Mouse (Mus musculus): ENCODE data around the gene Mbd4. TPM values are rescaled to one million over a fixed set of nuclear protein-coding genes. Genes with fewer than 3 reads are reported as not detected.

Mbd4 gene
- polyA plus RNA-seq, 1 experiment from 2014 or later: 4.1 TPM

DNA sequence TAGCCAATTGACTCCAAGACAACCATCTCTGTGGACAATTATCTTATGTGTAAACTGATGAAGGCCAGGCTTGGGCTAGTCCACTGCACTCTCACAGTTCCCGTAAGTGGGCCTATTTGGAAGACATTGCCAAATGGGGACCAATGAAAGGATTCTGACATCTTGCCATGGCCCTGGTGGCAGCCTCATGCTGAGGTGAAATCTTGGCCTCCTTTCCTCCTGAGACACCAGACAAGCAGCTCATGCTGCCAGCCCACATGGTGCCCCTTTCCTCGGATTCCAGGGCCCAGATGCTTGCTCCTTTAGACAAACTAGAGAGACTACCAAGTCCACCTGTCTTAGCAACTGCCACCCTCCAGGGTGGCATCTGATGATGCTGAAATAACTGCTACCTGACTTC lies 35.0 kb downstream of the Mbd4 start:
- H3K36me3 ChIP-seq (ENCODE audit: control insufficient read depth, insufficient read depth, low read length): no peaks in the 10 kb centered on the region
- H3K4me1 ChIP-seq (replicated peaks; ENCODE audit: control insufficient read depth, insufficient read depth): no peaks in the 10 kb centered on the region
- 73% methylated on average over 2 of the region's 2 CpGs for WGBS
- no peak for ATAC-seq (ENCODE audit: low FRiP score, low TSS enrichment)
- H3K9ac ChIP-seq (ENCODE audit: low read length): no peak overlapping the region
- H3K27me3 ChIP-seq (ENCODE audit: control insufficient read depth, insufficient read depth, low read length): no peaks in the 10 kb centered on the region
- TF ChIP-seq EP300 (optimal IDR thresholded peaks at IDR 0.05) (no peak), CTCF (IDR thresholded peaks at IDR 0.05; ENCODE audit: low read depth) (no peak)
- no peak overlapping the region for H3K4me2 ChIP-seq (replicated peaks; ENCODE audit: low read depth)
- H3K4me3 ChIP-seq (ENCODE audit: low read depth, low read length): no peak overlapping the region
- no peak overlapping the region for H3K27ac ChIP-seq (replicated peaks)
- no peaks in the 10 kb centered on the region for H3K9me3 ChIP-seq (ENCODE audit: control insufficient read depth, low read length)
- no peak for DNase-seq (ENCODE audit: low spot score)

DNA sequence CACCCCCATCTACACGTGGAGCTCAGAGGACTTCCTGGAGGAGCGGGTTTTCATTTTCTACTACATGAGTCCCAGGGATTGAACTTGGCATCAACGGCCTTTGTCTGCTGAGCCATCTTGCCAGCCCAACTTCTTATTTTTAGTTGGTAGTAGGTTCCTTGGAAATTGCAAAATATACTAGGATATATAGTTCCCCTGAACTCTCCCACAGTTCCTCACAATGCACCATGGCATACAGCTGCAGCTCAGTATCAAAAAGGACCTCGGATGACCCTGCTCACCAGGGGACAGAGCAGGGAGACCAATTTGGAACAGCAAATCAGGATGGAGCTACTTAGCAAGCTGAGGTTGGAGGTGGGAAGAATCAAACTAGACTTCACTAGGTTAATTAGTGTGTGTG lies 38.1 kb downstream of the Mbd4 start:
- H3K27me3 ChIP-seq (ENCODE audit: control insufficient read depth, insufficient read depth, low read length): no peaks in the 10 kb centered on the region
- ATAC-seq (ENCODE audit: low FRiP score, low TSS enrichment): no peak
- no peaks in the 10 kb centered on the region for H3K4me1 ChIP-seq (replicated peaks; ENCODE audit: control insufficient read depth, insufficient read depth)
- no peak overlapping the region for H3K4me2 ChIP-seq (replicated peaks; ENCODE audit: low read depth)
- TF ChIP-seq EP300 (optimal IDR thresholded peaks at IDR 0.05): no peak
- DNase-seq (ENCODE audit: low spot score): no peak
- H3K9me3 ChIP-seq (ENCODE audit: control insufficient read depth, low read length): no peaks in the 10 kb centered on the region
- H3K36me3 ChIP-seq (ENCODE audit: control insufficient read depth, insufficient read depth, low read length): no peaks in the 10 kb centered on the region
- no peak overlapping the region for H3K4me3 ChIP-seq (ENCODE audit: low read depth, low read length)
- H3K27ac ChIP-seq (replicated peaks): no peak overlapping the region
- WGBS: 69% methylated on average over 4 of the region's 4 CpGs
- no peak overlapping the region for H3K9ac ChIP-seq (ENCODE audit: low read length)

DNA sequence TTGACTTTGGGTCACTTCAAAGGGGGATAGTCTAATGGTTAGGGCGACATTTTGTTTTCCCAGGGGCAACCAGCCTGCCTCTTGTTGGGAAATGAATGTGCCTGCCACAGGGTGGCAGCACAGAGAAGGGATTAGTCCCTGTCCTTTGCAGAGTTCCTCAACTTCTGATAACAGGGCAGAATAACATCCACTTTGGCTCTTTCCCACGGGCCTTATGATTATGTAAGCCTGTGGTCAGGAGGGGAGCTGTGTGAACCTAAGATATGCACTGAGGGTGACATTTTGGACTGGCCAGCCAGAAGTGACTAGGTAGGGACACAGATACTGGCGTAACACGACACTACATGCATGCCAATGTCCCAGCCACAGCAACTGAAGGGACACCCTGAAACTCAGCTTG lies 39.1 kb downstream of the Mbd4 start:
- Histone ChIP-seq H3K4me3 (ENCODE audit: low read depth, low read length) (no peak overlapping the region), H3K9me3 (ENCODE audit: control insufficient read depth, low read length) (no peaks in the 10 kb centered on the region), H3K4me1 (replicated peaks; ENCODE audit: control insufficient read depth, insufficient read depth) (no peaks in the 10 kb centered on the region), H3K27me3 (ENCODE audit: control insufficient read depth, insufficient read depth, low read length) (no peaks in the 10 kb centered on the region), H3K36me3 (ENCODE audit: control insufficient read depth, insufficient read depth, low read length) (no peaks in the 10 kb centered on the region), H3K9ac (ENCODE audit: low read length) (no peak overlapping the region), H3K4me2 (replicated peaks; ENCODE audit: low read depth) (no peak overlapping the region), H3K27ac (replicated peaks) (no peak overlapping the region)
- DNase-seq (ENCODE audit: low spot score) (peak; percentile 59), ATAC-seq (ENCODE audit: low FRiP score, low TSS enrichment) (no peak)
- TF ChIP-seq CTCF (IDR thresholded peaks at IDR 0.05; ENCODE audit: low read depth) (peak; percentile 80), EP300 (optimal IDR thresholded peaks at IDR 0.05) (no peak)
- WGBS: 41% methylated on average over 4 of the region's 4 CpGs

DNA sequence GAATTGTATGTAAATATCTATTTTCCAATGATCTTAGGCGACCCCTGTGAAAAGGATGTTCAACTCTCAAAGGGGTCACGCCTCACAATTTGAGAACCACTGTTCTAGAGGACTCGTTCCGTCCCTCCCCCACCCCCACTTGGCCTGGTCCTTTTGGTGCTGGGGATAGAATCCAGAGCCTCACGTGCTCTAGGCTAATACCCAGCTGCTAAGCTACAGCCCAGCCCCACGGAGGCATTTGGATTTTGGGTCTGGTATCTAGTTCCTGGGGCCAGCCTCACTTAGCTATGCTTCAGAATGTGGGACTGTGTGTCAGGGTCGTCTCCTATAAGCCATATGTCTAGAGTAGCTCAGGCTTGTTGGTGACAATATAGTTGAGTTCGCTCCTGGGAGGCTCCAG lies 41.6 kb downstream of the Mbd4 start:
- Histone ChIP-seq H3K4me3 (ENCODE audit: low read depth, low read length) (no peak overlapping the region), H3K4me2 (replicated peaks; ENCODE audit: low read depth) (no peak overlapping the region), H3K36me3 (ENCODE audit: control insufficient read depth, insufficient read depth, low read length) (peaks cover 4% of the 10 kb centered on the region), H3K9me3 (ENCODE audit: control insufficient read depth, low read length) (no peaks in the 10 kb centered on the region), H3K9ac (ENCODE audit: low read length) (no peak overlapping the region), H3K4me1 (replicated peaks; ENCODE audit: control insufficient read depth, insufficient read depth) (peaks cover 1% of the 10 kb centered on the region), H3K27me3 (ENCODE audit: control insufficient read depth, insufficient read depth, low read length) (no peaks in the 10 kb centered on the region), H3K27ac (replicated peaks) (no peak overlapping the region)
- ATAC-seq (ENCODE audit: low FRiP score, low TSS enrichment) (no peak), DNase-seq (ENCODE audit: low spot score) (no peak)
- TF ChIP-seq EP300 (optimal IDR thresholded peaks at IDR 0.05): no peak
- no peak for TF ChIP-seq CTCF (IDR thresholded peaks at IDR 0.05; ENCODE audit: low read depth)
- WGBS: 63% methylated on average over 8 of the region's 8 CpGs

DNA sequence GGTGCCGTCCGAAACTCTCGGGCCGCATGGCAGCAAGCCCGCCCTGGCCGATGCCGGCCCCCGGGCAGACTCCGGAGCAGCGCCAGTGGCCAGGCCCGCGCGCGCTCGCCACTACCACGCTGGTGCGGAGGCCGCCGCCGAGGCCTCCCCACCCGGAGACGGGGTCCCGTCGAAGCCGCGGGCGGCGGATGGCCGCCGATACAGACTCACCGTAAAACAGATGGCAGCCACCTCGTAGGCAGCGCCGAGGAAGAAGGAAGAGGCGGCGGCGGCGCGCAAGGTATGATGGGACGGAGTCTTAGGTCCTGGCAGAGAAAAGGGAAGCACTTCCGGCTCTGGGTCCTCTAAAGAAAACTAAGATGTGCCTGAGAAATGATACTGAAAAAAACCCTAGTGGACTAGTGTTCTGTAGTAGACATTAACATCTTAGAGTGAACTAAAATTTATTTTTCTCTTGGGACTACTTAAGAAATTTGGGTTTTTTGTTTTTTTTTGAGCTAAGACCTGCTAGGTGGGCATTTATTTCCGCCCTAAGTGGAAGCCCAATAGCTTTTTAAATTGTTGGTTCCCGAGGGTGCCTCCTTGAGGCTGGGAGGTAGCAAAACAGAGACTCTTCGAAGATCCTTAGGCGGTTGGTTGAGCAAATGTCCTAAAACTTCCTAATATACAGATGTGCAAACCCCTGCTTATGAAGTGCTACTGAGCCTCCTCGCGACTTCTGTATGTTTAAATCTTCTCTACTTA lies 44.5 kb downstream of the Mbd4 start, which contains the start of gene Rpl32:
Gene Rpl32 (minus strand): TSS at position 260 of the 744 bp plus-strand sequence.
- Histone ChIP-seq H3K4me3 (ENCODE audit: low read depth, low read length) (peak within 1 kb of the TSS; percentile 96), H3K27ac (replicated peaks) (peak within 1 kb of the TSS; percentile 99), H3K9ac (ENCODE audit: low read length) (peak within 1 kb of the TSS; percentile 99), H3K4me1 (replicated peaks; ENCODE audit: control insufficient read depth, insufficient read depth) (peaks cover 5% of the 10 kb centered on the region), H3K9me3 (ENCODE audit: control insufficient read depth, low read length) (no peaks in the 10 kb centered on the region), H3K27me3 (ENCODE audit: control insufficient read depth, insufficient read depth, low read length) (no peaks in the 10 kb centered on the region), H3K4me2 (replicated peaks; ENCODE audit: low read depth) (peak within 1 kb of the TSS; percentile 73), H3K36me3 (ENCODE audit: control insufficient read depth, insufficient read depth, low read length) (peaks cover 18% of the 10 kb centered on the region)
- TF ChIP-seq EP300 (optimal IDR thresholded peaks at IDR 0.05): peak; percentile 99
- peak; percentile 73 for TF ChIP-seq CTCF (IDR thresholded peaks at IDR 0.05; ENCODE audit: low read depth)
- under 1% methylated on average over 47 of the region's 47 CpGs for whole genome bisulfite sequencing
- DNase-seq (ENCODE audit: low spot score): peak; percentile 86
- peak; percentile 81 for ATAC-seq (ENCODE audit: low FRiP score, low TSS enrichment)

DNA sequence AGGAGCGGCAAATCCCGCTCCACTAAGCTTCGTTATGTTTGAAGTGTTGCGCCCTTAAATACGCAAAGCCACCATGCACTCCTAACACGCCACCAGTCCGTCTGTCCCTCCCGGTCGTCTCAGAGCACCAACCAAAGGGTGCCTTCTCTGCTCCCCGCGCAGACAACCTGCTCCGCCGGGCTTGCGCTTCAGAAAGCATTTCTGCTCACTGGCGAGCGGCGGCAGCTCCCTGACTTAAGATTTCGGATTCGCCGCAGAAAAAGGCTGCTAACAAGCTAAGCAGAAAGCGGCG lies 45.0 kb downstream of the Mbd4 start:
- peaks cover 5% of the 10 kb centered on the region for H3K4me1 ChIP-seq (replicated peaks; ENCODE audit: control insufficient read depth, insufficient read depth)
- H3K27ac ChIP-seq (replicated peaks): peak overlapping the region; percentile 99
- TF ChIP-seq EP300 (optimal IDR thresholded peaks at IDR 0.05) (no peak), CTCF (IDR thresholded peaks at IDR 0.05; ENCODE audit: low read depth) (no peak)
- DNase-seq (ENCODE audit: low spot score) (no peak), ATAC-seq (ENCODE audit: low FRiP score, low TSS enrichment) (no peak)
- WGBS: under 1% methylated on average over 22 of the region's 22 CpGs
- H3K27me3 ChIP-seq (ENCODE audit: control insufficient read depth, insufficient read depth, low read length): no peaks in the 10 kb centered on the region
- peak overlapping the region; percentile 73 for H3K4me2 ChIP-seq (replicated peaks; ENCODE audit: low read depth)
- no peaks in the 10 kb centered on the region for H3K9me3 ChIP-seq (ENCODE audit: control insufficient read depth, low read length)
- peak overlapping the region; percentile 96 for H3K4me3 ChIP-seq (ENCODE audit: low read depth, low read length)
- H3K9ac ChIP-seq (ENCODE audit: low read length): peak overlapping the region; percentile 99
- peaks cover 18% of the 10 kb centered on the region for H3K36me3 ChIP-seq (ENCODE audit: control insufficient read depth, insufficient read depth, low read length)

All from stomach, postnatal 0 days (tissue).